Mouse (Mus musculus): ENCODE data around the gene Mtnr1b.
"Not testable (repeated sequence)": the region's sequence is repeated elsewhere in the genome, so short reads cannot be mapped to it uniquely, and the experiment has no call there.

The Mtnr1b gene

GRCm38 (mm10) chr9:15874506-15875160, at the start of gene Mtnr1b:
TSS of gene Mtnr1b (minus strand) at chr9:15874556.
- DNase-seq (ENCODE audit: low read depth, low spot score), result no peak

- DNase-seq (ENCODE audit: low read depth, low spot score), result no peak
Measured at GRCm38 (mm10) chr9:15920271-15920670, 45.9 kb upstream of the Mtnr1b start.

GRCm38 (mm10) chr9:15919373-15920005, 45.1 kb upstream of the Mtnr1b start:
- DNase-seq (ENCODE audit: low read depth, low spot score), result no peak

GRCm38 (mm10) chr9:15916600-15916999, 42.2 kb upstream of the Mtnr1b start:
- DNase-seq (ENCODE audit: low read depth, low spot score), result no peak

GRCm38 (mm10) chr9:15912735-15913134, 38.4 kb upstream of the Mtnr1b start:
- no peak for DNase-seq (ENCODE audit: low read depth, low spot score)

GRCm38 (mm10) chr9:15909397-15910113, 35.2 kb upstream of the Mtnr1b start:
- DNase-seq (ENCODE audit: low read depth, low spot score), result no peak

GRCm38 (mm10) chr9:15903948-15904750, 29.8 kb upstream of the Mtnr1b start:
- DNase-seq (ENCODE audit: low read depth, low spot score), result no peak

GRCm38 (mm10) chr9:15898112-15898511, 23.8 kb upstream of the Mtnr1b start:
- DNase-seq (ENCODE audit: low read depth, low spot score), result no peak

- no peak for DNase-seq (ENCODE audit: low read depth, low spot score)
Measured at GRCm38 (mm10) chr9:15886756-15887155, 12.4 kb upstream of the Mtnr1b start.

GRCm38 (mm10) chr9:15880754-15881153, 6.4 kb upstream of the Mtnr1b start:
- DNase-seq (ENCODE audit: low read depth, low spot score), result no peak

GRCm38 (mm10) chr9:15880160-15880603, 5.8 kb upstream of the Mtnr1b start:
- DNase-seq (ENCODE audit: low read depth, low spot score), result peak; percentile 72

GRCm38 (mm10) chr9:15870013-15870412, 4.3 kb downstream of the Mtnr1b start:
- no peak for DNase-seq (ENCODE audit: low read depth, low spot score)

GRCm38 (mm10) chr9:15869456-15869855, 4.9 kb downstream of the Mtnr1b start:
- no peak for DNase-seq (ENCODE audit: low read depth, low spot score)

- no peak for DNase-seq (ENCODE audit: low read depth, low spot score)
Measured at GRCm38 (mm10) chr9:15866280-15867072, 7.9 kb downstream of the Mtnr1b start.

- DNase-seq (ENCODE audit: low read depth, low spot score), result no peak
Measured at GRCm38 (mm10) chr9:15861402-15861801, 13.0 kb downstream of the Mtnr1b start.

- DNase-seq (ENCODE audit: low read depth, low spot score), result no peak
Measured at GRCm38 (mm10) chr9:15850749-15851148, 23.6 kb downstream of the Mtnr1b start.

GRCm38 (mm10) chr9:15845390-15845789, 29.0 kb downstream of the Mtnr1b start:
- DNase-seq (ENCODE audit: low read depth, low spot score), result no peak

- DNase-seq (ENCODE audit: low read depth, low spot score), result not testable (repeated sequence)
Measured at GRCm38 (mm10) chr9:15844936-15845335, 29.4 kb downstream of the Mtnr1b start.

GRCm38 (mm10) chr9:15813002-15813911, 61.1 kb downstream of the Mtnr1b start:
- DNase-seq (ENCODE audit: low read depth, low spot score), result no peak

GRCm38 (mm10) chr9:15804296-15804695, 70.1 kb downstream of the Mtnr1b start:
- no peak for DNase-seq (ENCODE audit: low read depth, low spot score)
